Mouse (Mus musculus): ENCODE data around the gene Cryab.

The Cryab gene

DNA sequence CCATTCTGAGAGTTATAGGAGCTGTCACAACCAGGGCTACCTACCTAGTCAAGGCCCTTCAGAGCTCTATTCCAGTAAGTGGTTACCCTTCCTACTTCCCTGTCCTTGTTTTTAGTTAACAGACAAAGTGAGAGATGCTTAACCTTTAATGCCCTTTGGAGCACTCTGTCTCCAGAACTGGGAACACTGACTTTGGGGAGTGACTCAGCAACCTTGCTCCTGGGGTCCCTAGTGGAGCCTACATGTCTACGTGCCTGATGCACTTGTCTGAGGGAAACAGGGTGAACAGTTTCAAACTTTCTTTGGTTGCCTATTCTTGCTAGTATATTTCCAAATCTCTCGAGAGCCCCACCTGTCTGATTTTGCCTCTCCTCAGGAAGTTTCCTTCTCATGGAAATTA, 8.4 kb upstream of the Cryab start:
- 81% methylated on average over 2 of the region's 2 CpGs for WGBS

DNA sequence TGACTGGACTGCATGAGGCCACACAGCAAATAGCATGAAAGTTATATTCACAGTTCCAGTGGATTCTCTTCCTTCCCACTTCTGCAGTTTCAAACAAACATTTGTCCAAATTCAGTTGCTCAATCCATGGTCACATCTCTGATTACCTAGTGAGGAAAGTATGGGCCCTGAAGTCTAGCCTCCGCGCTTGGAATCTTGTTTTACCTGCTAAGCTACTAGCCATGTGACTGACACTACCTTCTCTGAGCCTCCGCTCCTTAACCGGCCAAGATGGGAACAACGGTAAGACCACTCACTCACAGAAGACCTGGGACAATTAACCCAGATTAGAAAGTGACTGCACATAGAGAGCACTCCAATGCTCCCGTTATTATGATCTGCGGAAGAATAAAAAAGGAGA, 5.3 kb upstream of the Cryab start:
- WGBS = 39% methylated on average over 7 of the region's 7 CpGs

DNA sequence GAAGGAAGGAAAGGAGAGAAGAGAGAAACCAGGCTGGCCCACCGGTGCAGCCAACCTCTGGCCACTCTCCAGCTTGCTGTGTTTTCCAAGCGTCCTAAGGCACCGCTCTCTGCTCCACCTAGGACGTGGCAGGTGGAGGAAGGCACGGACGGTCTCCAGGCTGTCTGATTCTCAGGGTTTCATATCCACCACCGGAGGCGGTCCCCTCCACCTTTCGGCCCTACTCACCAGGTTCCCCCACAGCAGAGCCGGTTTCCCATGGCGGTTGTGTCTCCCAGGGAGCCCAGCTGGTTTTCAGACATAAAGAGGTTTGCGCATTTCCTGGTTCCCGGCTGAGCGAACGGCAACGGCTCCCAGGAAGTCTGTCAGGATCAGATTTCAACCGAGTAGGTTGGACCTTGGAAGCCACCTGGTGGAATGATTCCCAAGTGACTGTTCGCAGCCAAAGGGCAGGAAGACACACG, 4.9 kb upstream of the Cryab start, which contains the start of gene 2310030G06Rik:
TSS of gene 2310030G06Rik (minus strand) at position 323 of the 464 bp plus-strand sequence.
- WGBS = 14% methylated on average over 19 of the region's 19 CpGs

DNA sequence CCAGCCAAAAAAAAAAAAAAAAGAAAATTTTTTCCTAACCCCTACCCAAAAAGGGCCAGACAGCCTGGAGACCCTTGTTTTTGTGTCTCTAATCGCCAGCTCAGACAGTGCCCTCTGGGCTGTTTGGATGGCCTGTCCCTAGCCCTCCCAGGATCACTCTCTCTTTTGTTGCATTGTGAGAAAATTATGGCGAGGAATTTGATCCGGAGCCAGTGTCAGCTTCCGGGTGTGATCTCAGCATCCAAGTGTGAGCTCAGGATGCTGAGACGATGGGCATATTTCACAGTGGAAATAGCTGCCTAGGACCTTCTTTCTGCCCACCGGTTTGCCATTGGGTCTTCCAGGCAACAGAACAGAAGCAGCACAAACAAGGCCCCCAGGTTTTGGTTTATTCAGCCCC, 419 bp upstream of the Cryab start:
- 54% methylated on average over 6 of the region's 6 CpGs for WGBS

DNA sequence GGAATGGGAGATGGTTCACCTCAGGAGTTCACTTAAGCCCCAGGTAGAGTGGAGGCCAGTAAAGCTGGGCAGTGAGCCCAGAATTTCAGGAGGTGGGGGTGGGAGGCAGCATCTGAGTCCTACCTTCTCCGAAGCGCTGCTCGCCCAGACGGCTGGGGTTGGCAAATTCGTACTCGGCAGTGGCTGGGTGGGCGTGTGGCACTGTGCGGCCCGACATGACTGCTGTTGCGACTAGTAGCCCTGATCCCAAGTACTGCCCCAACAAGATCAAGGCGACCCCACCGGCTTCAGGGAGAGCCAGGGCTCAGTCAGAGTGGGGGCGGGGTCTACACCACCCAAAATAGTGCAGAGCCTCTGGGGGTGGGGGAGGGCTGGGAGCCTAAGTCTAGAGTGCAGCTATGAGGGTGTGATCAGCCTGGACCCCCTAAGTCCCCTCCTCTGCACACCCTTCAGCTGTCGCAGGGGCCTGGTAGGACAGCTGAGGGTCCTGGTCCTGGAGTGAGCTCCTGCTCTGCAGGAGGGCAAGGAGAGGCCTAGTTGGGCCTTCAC, 1.0 kb downstream of the Cryab start, which contains the start of gene Hspb2:
TSS of gene Hspb2 (minus strand) at position 301 of the 549 bp plus-strand sequence.
- WGBS = 54% methylated on average over 14 of the region's 14 CpGs

DNA sequence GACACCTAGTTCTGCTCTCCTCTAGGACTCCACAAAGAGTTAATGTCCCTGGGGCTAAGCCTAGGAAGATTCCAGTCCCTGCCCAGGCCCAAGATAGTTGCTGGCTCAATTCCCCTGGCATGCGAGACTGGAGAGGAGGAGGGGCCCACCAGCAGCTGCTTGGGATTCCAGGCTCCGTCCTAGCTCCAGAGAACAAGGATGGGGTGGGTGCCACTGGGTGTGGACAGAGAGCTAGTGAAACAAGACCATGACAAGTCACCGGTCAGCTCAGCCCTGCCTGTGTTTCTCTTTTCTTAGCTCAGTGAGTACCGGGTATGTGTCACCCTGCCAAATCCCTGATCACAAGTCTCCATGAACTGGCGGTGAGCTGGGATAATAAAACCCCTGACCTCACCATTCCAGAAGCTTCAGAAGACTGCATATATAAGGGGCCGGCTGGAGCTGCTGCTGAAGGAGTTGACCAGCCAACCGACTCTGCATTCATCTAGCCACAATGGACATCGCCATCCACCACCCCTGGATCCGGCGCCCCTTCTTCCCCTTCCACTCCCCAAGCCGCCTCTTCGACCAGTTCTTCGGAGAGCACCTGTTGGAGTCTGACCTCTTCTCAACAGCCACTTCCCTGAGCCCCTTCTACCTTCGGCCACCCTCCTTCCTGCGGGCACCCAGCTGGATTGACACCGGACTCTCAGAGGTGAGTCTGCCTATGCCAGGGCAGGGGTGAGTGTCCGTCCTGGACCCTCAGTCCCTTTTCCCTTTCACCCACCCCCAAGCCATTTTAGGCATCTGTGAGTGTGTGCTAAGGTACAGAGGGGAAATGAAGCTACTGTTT, 1.9 kb downstream of the Cryab start:
- 46% methylated on average over 17 of the region's 17 CpGs for WGBS

DNA sequence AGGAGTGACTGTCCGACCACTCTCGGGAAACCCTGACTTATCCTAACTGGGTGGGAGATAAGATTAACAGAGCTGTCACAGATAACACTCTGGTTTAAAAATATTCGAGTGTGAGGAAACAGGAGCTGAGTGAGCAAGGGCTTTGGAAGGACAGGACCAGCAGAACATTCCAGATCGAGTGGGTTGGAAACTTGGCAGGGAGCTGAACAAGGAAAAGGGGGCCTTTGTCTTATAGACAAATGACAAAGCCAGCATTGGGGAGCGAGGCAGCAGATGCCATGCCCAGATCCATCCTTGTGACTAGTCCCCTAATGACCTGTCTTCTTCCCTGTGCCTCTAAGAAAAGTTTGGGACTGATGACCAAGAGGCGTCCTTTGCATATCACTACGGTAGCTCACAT, 2.8 kb downstream of the Cryab start:
- WGBS = 31% methylated on average over 7 of the region's 7 CpGs

DNA sequence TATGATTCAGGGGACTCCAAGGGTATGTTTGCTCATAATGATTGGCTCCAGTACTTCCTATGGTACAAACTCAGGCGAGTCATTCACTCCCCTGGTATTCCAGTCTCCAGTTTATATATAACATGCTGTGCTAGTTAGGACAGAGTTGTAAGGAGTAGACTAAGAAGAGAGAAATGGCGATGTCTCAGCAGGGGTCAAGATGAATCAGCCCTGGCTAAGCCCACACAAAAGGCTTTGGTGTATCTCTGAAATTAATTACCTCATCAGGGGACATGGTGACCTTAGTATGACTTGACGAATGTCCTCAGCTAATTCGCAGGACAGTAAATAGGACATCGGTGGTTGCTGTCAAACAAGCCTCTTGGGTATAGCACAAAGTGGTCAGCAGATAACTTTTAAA, 5.6 kb downstream of the Cryab start:
- 64% methylated on average over 5 of the region's 5 CpGs for WGBS

DNA sequence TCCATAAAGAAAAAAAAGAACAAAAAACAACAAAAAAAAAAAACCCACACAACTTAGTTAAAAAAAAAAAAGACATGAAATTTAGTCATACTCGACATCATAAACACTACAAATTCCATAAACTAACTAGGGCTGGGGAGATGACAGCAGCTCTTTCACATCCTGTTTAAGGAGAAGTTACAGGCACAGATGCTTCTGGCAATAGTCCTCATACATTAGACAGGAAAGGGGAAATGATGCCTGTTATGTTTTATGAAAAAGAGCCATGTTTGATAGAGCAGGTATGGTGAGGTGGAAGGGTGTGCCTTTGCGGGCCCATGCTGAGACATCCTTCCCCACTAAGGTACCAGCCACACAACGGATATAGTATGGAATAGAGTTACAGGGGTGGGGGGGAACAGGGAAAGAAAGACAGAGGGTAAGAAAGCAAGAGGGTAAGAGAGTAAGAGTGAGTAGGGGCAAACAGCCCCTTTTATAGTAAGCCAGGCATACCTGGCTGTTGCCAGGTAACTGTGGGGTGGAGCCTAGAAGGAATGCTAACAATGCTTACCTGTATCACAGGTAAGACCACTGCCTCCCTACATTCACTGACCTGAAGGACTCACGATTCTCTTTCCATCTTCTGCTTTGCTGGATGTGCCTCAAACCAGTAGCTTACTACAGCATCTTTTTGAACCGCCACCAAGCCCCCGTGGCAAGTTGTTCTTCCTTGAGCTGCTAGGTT, 10.6 kb downstream of the Cryab start:
- 60% methylated on average over 6 of the region's 6 CpGs for WGBS

DNA sequence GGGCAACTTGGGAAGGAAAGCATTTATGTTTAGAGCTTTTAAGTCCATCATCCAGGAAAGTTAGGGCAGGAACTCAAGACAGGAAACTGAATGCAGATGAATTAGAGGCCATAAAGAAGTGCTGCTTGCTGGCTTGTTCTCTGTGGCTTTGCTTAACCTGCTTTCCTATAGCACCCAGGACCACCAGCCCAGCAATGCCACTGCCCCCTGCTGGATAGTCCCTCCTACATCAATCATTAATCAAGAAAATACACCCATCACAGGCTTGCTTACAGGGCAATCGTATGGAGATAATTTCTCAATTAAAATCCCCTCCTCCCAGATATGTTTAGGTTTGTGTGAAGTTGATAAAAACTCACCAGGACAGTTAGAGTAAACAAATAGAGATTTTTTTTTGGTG, 12.2 kb downstream of the Cryab start:
- WGBS = 81% methylated on average over 1 of the region's 1 CpGs

DNA sequence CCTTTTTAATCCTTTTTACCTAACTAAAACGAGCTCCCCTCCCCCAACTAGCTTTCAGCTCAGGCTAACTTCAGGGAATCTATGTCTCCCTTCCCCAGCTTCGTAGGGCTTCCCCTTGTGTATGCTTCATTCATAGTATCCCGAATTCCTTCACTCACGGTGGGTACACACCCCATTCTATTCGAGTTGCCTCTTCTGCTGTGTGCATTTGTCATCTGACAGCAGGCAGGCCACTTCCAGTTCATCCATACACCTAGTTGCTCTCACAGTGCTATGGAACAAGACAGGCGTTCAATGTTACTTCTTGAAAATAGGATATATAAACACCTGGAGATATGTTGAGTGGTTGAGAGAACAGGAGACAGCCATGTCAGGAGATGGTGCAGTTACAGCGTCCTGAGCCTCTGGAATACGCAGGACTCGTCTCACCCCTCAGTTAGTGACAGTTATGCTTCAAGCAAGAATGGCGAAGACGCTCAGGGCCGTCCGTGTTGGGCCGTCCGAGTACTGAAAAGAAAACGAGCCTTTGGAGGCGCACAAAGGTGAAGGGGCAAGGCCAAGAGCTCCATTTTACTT, 16.5 kb downstream of the Cryab start:
- WGBS = 3% methylated on average over 17 of the region's 17 CpGs

DNA sequence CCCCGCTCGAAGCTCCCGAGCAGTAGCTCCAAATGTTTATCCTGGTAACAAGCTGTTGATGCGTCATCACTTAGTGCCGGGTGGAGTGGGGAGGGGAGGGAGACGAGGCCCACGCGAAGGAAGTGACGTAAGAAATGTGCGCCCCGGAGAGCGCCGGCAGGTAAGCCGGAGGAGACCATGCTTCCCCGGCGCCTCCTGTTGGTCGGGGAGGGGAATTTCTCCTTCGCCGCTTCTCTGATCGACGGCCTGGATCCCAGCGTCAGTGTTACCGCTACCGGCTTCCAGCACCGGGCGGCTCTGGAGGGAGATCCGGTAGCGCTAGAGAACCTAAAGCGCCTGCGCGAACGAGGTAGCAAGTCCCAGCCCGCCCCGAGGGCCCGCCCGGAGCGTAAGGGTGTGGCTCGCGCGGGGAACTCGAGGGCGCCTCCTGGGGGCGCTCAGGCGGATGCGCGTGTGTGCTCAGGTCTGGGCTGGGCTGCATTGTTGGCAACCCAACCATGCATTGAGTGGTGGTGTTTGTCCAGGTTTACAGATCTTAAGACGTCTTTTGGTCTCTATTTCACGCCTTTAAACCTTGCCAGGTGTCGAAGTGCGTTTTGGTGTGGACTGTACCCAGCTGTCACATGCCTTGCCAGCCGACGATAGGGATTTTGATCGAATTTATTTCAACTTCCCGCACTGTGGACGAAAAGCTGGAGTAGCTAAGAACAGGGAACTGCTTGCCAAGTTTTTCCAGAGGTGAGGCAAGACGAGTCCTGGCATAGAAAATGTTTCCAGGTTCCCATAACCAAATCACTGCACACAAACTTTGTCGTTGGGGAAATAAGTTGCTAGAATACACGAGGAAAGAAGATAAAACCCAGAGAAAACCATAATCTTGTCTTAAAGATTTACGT, 17.2 kb downstream of the Cryab start, which contains the start of gene Fdxacb1:
TSS of gene Fdxacb1 (plus strand) at position 130 of the 896 bp plus-strand sequence.
- 2% methylated on average over 59 of the region's 59 CpGs for WGBS

DNA sequence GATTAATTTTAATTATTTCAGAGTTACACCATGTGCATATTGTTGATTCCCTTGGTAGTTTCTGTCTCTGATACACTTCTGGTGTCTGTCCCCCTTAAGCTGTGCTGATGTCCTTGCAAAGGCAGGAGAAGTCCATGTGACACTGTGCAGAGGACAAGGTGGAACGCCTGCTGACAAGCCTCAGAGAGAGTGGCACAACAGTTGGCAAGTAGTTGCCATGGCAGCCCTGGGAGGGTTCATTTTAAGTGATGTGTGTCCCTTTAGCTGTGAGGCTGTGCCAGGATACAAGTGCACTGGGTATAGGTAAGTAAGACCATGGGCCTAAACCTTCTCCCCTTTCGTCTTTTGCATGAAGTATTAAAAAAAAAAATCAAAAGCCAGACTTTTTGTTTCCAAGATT, 18.9 kb downstream of the Cryab start:
- WGBS = 81% methylated on average over 2 of the region's 2 CpGs

DNA sequence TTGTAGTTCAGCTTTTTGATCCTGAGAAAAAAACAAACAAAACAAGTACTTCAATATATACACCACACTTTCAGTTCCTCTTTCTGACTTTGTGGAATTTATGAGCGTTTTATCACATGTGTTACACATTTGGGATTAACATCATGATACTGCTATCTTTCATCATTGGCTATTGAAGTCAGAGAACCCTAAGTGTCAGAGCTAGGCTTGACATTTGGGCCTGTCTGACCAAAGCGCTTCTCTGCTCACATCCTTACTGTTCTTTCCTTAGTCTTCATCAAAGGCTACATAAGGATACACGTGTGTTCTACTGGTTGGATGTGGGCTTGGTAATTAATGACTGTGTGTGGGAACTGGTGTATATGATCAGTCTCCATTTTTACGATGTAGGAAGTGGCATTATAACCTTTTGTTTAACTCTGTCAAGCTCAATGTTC, 22.9 kb downstream of the Cryab start:
- 54% methylated on average over 4 of the region's 4 CpGs for WGBS

DNA sequence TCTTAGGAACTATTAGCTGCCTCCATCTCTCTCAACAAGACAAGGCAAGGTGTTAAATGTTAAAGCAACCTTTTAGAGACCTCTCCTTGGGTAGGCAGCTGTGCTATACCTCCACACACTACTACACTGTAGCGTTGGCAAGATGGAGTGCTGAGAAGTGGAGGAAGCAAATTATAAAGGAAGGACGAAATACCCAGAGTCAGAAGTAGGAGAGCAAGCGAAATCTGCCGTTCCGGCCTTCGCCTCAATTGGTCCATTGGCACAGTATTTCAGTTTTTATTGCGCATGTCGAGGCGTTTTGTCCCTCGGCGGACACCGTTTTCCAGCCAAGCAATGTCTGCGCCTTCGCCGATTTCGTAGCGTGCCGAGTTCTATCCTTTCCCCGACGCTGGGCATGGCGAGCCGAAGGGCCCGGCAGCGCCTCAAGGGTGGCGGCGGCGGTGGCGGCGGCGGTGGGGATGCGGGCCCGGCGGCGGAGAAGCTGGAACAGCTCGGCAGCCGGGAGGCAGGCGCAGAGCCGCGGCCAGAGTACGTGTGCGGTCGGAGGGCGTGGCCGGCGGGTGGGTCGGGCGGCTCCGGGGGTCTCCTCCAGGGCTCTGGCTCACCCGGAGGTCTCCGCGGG, 24.0 kb downstream of the Cryab start, which contains the start of the genes Alg9 and 1110032A03Rik:
TSS of gene Alg9 (plus strand) at position 29 of the 622 bp plus-strand sequence.
TSS of gene 1110032A03Rik (minus strand) at position 530 of the 622 bp plus-strand sequence.
- WGBS = 2% methylated on average over 46 of the region's 51 CpGs

DNA sequence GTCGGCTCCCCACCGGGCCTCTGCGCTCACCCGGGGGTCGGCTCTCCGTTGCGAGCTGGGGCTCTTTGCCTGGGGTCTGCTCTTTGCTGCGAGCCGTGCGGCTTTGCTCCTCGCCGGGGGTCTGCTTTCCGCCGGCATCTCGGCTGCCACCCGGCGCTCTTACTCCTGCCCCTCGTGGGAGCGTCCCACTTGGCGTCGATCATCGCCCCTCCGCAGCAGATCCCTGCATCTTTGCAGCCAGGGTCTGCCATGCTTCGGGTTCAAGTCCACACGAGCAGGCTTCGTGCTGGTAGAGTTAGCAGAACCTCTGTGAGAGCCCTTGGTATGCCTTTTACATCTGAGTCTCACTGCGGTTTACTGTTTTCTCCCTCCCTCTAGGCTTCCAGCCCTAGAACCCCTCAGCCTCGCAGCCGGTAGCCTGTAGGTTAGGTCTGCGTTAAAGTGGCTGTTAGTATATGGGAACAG, 24.6 kb downstream of the Cryab start:
- WGBS = under 1% methylated on average over 30 of the region's 30 CpGs

DNA sequence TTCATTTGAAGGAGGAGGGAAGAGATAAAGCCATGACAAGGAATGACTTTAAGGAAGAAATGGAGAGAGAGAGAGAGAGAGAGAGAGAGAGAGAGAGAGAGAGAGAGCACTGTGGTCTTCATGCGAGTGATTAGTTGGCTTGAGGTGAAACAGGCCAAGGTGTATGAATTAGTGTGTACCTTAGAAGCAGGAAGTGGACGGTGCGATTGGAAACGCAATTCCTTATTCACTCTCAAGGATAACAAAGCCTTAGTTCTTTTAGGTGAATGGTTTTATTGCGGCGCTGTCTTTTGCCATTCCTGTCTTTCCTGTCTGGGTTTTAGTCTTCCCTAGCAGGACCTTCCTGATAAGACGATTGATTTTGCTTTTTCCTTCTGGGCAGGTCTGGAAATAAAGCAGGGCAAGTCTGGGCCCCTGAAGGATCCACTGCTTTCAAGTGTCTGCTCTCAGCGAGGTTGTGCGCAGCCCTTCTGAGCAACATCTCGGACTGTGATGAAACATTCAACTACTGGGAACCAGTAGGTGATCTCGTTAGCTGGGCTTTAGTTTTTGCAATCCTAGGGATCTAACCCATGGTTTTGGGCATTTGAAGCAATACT, 25.1 kb downstream of the Cryab start:
- WGBS = 66% methylated on average over 11 of the region's 11 CpGs

DNA sequence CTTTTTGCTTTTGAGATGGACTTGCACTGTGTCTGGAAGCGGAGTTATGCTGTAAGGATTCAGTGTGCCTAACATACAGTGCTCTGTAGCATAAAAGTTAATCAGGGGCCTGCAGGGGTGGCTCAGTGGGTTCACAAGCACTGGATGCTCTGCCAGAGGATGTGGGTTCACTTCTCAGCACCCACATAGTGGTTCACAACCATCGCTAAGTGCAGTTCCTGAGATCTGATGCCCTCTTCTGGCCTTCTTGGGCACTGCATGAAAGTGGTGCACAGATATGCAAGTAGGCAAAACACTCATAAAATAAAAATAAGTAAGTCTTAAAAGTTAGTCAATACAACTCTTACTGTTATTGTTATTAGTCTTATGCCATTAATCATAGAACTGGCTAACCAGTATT, 31.0 kb downstream of the Cryab start:
- 80% methylated on average over 2 of the region's 2 CpGs for WGBS

DNA sequence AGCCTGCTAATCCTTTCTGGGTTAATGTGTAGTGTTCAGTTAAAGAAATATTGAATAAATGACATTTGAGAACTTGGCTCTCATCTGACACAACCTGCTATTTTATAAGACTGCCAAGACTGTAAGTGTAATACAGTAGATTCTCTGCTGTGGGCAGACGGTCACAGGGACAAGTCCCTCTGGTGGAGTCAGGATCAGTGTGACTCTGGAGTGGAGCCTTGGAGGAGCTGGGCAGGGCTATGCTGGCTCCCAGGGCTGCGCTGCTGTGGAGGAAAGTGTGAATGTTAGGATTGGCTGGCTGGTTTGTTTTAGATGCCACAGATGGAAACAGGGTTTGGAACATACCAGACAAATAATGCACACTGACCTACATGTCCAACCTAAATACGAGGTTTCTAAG, 44.1 kb downstream of the Cryab start:
- WGBS = 64% methylated on average over 3 of the region's 3 CpGs

DNA sequence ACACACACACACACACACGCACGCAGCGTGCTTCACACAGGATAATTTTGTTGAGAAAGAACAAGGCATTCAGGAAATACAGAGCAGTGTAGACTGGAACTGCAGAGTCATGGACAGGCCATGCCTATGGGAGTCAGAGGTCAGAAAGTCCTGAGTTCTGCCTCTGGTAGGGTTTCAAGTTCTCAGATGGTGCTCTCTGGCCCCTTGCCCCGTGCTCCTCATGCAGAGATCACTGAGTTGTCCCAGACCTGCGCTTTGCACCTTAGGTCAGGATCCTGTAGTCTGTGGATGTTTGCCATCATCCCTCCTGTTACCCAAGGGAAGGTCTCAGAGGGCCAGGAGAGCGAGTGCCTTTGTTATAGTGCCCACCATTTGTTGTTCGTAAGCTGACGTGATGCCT, 45.7 kb downstream of the Cryab start:
- WGBS = 93% methylated on average over 8 of the region's 8 CpGs
